Mouse (Mus musculus): ENCODE measurements at regions not wholly inside any gene's neighbourhood (a gene's known extent, or its start where the extent isn't known, plus 50 kb on each side); places are given as distances from the start of the nearest gene placed in this dataset.

DNA sequence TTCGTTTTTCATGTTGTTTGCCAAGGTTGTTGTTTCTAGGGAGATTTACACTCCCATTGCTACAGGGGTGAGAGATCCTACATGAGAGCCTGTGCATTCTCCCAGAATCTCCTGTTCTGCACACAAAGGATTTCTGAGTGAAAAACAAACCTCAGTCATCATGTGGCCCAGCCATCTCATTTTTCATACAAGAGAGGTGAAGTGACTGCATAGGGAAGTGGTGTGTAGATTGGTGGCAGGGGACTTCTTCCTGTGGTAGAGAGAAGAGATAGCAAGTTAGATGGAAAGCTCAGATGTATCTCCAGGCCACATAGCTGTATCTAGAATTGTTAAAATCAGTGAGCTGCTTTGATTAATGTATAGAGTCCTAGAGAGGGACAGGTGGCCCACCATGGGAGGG lies 72.9 kb upstream of the Mkln1 start:
- DNase-seq = no peak

- no peak for DNase-seq
These were observed 68.2 kb upstream of the Mkln1 start for GRCm38 (mm10) chr6:31330327-31330726.

GRCm38 (mm10) chr6:31330868-31331267 lies 67.7 kb upstream of the Mkln1 start:
- DNase-seq = no peak

GRCm38 (mm10) chr6:31332254-31332653 lies 66.3 kb upstream of the Mkln1 start:
- DNase-seq = no peak

DNA sequence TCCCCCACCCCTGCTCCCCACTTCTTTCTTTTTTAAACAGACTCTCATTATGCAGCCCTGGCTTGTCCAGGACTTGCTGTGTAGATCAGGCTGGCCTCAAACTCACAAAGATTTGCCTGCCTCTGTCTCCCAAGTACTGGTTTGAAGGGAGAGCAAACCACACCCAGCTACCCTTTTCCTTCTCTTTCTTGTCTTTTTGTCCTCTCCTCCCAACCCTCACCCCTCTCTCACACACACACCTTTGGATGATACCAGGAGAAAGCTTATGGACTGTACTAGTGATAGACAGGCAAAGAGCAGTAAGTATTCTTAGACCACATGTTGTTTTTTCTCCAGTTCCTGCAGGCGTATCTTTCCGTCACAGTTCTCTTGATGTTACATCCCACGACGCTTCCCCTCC lies 65.8 kb upstream of the Mkln1 start:
- DNase-seq = no peak

DNA sequence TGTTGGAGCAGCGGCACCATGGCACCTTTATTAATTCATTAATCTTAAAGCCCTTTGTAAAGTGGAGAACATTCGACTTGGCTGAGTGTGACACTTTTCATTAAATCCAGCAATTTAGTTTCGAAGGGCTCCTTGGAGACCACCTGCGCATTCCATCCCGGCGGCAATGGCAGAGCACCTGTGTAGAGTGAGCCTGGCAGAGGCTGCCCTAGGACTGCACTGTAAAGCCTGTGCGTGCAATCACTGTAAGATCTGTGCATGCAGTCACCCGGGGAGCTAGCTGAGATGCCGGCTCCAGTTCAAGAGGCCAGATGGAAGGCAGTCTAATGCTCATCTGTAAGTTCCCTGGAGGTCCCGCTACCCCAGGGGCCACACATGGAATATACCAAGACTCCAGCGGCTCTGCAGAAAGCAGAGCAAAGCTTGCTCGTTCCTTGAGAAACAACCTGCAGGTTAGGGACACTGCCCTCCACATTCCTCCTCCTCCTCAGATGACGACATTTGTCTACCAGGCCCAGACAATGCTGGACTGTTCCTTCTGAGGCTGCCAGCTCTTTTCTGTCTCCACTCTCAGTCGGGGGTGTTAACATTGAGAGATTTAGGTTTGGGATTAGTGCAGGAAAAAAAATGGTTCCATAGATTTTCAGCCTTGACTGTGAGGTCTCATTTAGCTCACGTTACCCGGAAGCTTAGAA lies 65.2 kb upstream of the Mkln1 start:
- no peak for DNase-seq

DNA sequence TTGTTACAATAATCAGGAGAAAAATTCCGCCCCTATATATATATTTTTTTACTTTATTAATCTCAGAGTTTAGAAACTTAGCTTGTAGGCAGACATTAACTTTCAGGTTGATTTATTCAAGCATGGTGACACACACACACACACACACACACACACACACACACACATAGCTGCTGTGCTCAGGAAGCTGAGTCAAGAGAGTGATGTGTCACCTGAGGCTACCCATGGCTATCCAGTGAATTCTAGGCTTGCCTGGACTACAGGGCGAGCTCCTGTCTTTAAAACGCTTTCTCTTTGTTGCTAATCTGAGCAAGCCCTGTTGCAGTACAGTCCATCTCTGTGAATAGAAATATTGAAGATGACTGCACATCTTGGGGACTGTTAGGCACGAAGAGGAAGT lies 64.4 kb upstream of the Mkln1 start:
- no peak for DNase-seq

DNA sequence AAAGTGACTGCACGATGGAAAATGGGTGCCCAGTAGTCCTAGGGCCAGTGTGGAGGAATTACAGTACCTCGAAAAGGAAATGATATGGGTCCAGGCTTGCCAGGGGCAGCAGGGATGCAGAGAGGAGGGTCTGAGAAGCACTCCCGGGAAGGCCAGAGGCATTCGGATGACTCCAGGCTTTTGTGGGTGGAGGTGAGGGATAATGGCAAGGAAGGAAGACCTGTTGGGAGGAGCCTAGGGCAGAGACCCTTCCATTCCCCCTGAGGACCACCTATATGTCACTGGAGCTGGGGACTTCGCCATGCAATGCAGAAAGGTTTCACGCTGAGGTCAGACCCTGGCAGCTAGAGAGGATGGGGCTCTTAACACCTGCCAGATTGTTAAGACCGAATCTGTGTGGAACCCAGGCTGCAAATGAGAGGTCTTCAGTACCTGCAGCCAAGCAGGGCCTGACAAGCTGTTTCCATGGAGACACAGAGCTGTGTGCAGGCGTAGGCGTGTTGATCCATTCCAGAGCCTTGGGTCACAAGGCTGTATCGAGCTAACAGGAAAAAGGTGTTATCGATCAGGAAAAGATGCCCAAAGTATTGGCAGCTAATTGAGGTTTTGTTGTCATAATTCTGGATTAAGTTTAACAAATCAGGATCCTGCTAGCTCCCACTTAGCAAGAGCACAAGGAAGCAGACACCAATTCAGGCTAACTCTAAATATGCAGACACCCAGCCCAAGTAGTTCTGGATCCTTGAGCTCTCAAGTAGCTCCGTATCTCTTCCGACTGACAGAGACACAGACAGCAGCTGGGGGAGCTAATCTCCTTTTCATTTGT lies 59.2 kb upstream of the Mkln1 start:
- DNase-seq = no peak

- DNase-seq = no peak
These were observed 58.6 kb upstream of the Mkln1 start for GRCm38 (mm10) chr6:31339948-31340250.

GRCm38 (mm10) chr6:31345366-31346084 lies 53.0 kb upstream of the Mkln1 start:
- no peak for DNase-seq

- no peak for DNase-seq
These were observed 50.2 kb upstream of the Mkln1 start for GRCm38 (mm10) chr6:31348333-31348732.

Data from right cerebral cortex, postnatal 25 days (tissue).